In genomic region chr19:43753226-43753835, GRCm38 (mm10) we compare ENCODE assay signal across 8 mouse cellular contexts. TPM values are rescaled to one million over a fixed set of nuclear protein-coding genes. Genes with fewer than 3 reads are reported as not detected.
A peak's percentile ranks its signal among the peaks of the same experiment; 100 is the strongest.
DNase-seq lines count a peak whose midpoint lies in the region; ATAC-seq lines count a peak whose summit lies in the region.

No protein-coding gene starts in this region.

- no peaks in the 10 kb centered on the region for H3K27me3 ChIP-seq in hindbrain, embryonic 14.5 days (ENCODE audit: control insufficient read depth, insufficient read depth, low read length)

- peak; percentile 87 for ATAC-seq in hindbrain, embryonic 14.5 days (ENCODE audit: low FRiP score)

- H3K4me1 ChIP-seq in hindbrain, embryonic 14.5 days (replicated peaks; ENCODE audit: control insufficient read depth, insufficient read depth, low read length), result peaks cover 4% of the 10 kb centered on the region; the same call in 1 of the 2 replicates

- H3K4me2 ChIP-seq in hindbrain, embryonic 14.5 days (replicated peaks), result peak overlapping the region; percentile 68

- H3K4me3 ChIP-seq in hindbrain, embryonic 14.5 days (replicated peaks; ENCODE audit: low read length), result peak overlapping the region; percentile 67

- no peaks in the 10 kb centered on the region for H3K9me3 ChIP-seq in hindbrain, embryonic 14.5 days (ENCODE audit: control insufficient read depth, low read length)

- peak; percentile 90 for DNase-seq in T-cell, adult 2 months (ENCODE audit: low spot score)
- DNase-seq in cerebellum, postnatal 10 days, result peak; percentile 94 to 95
- DNase-seq in frontal cortex, postnatal 14 days (ENCODE audit: low spot score in 2 of 2), result peak; percentile 83 to 84
- peak; percentile 80 for DNase-seq in hindbrain, embryonic 14.5 days (ENCODE audit: low spot score)
- DNase-seq in layer of hippocampus, postnatal 25 days (ENCODE audit: extremely low spot score in 1 of 2, low spot score in 1 of 2), result peak; percentile 79 to 86
- peak; percentile 93 for DNase-seq in lung, postnatal 14 days
- peak; percentile 89 for DNase-seq in ovary, postnatal 36 days (ENCODE audit: low spot score)
- DNase-seq in thymus, postnatal 4 days, result peak; percentile 94

- 3% methylated on average over 20 of the region's 24 CpGs for WGBS in hindbrain, embryonic 14.5 days

- H3K36me3 ChIP-seq in hindbrain, embryonic 14.5 days (replicated peaks; ENCODE audit: control insufficient read depth, insufficient read depth), result peaks cover 23% of the 10 kb centered on the region

- peak overlapping the region; percentile 79 for H3K9ac ChIP-seq in hindbrain, embryonic 14.5 days

- H3K27ac ChIP-seq in hindbrain, embryonic 14.5 days, result peak overlapping the region; percentile 92

RNA-seq across cellular contexts. Expression of gene Cox15, which starts 0.5 kb away (rescaled TPM):
- polyA plus RNA-seq in hindbrain, embryonic 14.5 days (2014; fragmentation: Nextera tagmentation; extraction: Ambion mirVana), result 8.5 and 11.1 TPM in 2 replicates
- 10 to 100 TPM; 15.5 to 19.5 TPM for total RNA-seq in layer of hippocampus, postnatal 25 days (2021)

RNA-seq across cellular contexts. Expression of gene Cutc, which starts 0.5 kb away (rescaled TPM):
- polyA plus RNA-seq in hindbrain, embryonic 14.5 days (2014; fragmentation: Nextera tagmentation; extraction: Ambion mirVana), result 7.0 and 7.7 TPM in 2 replicates
- total RNA-seq in layer of hippocampus, postnatal 25 days (2021), result 1 to 10 TPM; 6.0 to 7.1 TPM

RNA-seq across cellular contexts. Expression of gene Abcc2, which starts 28.7 kb away (rescaled TPM):
- polyA plus RNA-seq in hindbrain, embryonic 14.5 days (2014; fragmentation: Nextera tagmentation; extraction: Ambion mirVana), result 0.03 and 0.07 TPM in 2 replicates
- under 1 TPM; 0.05 to 0.52 TPM for total RNA-seq in layer of hippocampus, postnatal 25 days (2021)

Comparison
In these comparisons a context has a peak if more than half of its experiments do, and no peak if none do; other contexts are left out.
1. Peak in every context shown above with its lines: DNase-seq, ATAC-seq, H3K4me3 ChIP-seq and H3K27ac ChIP-seq.